Comparison of ENCODE assay signal across 29 mouse cellular contexts in the genomic region with DNA sequence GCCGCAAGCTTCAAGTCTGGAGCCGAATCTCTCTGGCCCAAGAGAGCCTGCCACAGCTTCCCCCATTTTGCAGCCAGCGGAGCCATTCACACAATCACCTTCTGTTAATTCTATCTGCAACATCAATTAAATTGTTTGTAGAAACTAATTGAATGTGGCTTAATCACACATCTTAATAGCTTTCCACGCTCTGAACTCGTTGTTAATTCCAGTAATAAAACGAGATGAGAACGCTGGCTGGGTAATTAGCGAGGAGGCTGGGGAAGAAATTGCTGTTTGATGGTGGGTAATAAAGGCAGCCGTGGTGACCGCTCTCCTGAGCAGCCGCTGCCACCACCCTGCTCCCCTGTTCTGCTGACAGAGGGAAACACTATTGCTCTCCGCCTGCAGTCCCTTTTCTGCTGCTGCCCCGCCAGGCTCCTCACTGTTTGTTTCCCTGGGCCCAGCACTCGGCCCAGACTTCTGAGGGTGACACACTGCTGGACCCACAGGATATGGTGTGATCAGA. TPM values are rescaled to one million over a fixed set of nuclear protein-coding genes. Genes with fewer than 3 reads are reported as not detected.
DNase-seq lines count a peak whose midpoint lies in the region; ATAC-seq lines count a peak whose summit lies in the region.
"Had no signal": no experiment of that assay in that cellular context is flagged by ENCODE, and none has a peak within 500 bp of the region (broad histone marks: within the 10 kb centered on the region; RNA-seq: fewer than 3 reads in every experiment).

No protein-coding gene starts in this region.

- WGBS in hindbrain, embryonic 12.5 days: 67% methylated on average over 14 of the region's 14 CpGs
- WGBS in hindbrain, embryonic 10.5 days: 90% methylated on average over 14 of the region's 14 CpGs
- 24% methylated on average over 14 of the region's 14 CpGs for WGBS in neural tube, embryonic 12.5 days
- WGBS in limb, embryonic 12.5 days: 25% methylated on average over 14 of the region's 14 CpGs

- no peak overlapping the region for H3K4me2 ChIP-seq in hindbrain, embryonic 12.5 days (replicated peaks)
- H3K4me2 ChIP-seq in neural tube, embryonic 12.5 days (replicated peaks): no peak overlapping the region
- no peak overlapping the region for H3K4me2 ChIP-seq in limb, embryonic 12.5 days
- H3K4me2 ChIP-seq: embryonic facial prominence, embryonic 12.5 days; forebrain, embryonic 15.5 days; heart, embryonic 13.5 days; limb, embryonic 13.5 days; liver, embryonic 13.5 days; lung, embryonic 14.5 days had no signal

- no peak overlapping the region for H3K9ac ChIP-seq in hindbrain, embryonic 12.5 days
- no peak overlapping the region for H3K9ac ChIP-seq in neural tube, embryonic 12.5 days
- no peak overlapping the region for H3K9ac ChIP-seq in limb, embryonic 12.5 days (replicated peaks)
- H3K9ac ChIP-seq: embryonic facial prominence, embryonic 12.5 days; forebrain, embryonic 15.5 days; heart, embryonic 13.5 days; limb, embryonic 13.5 days; liver, embryonic 13.5 days; lung, embryonic 14.5 days had no signal

- no peak for ATAC-seq in hindbrain, embryonic 12.5 days (ENCODE audit: low FRiP score)
- ATAC-seq in neural tube, embryonic 12.5 days (ENCODE audit: low FRiP score, low read depth): no peak
- ATAC-seq in limb, embryonic 12.5 days (ENCODE audit: insufficient number of reproducible peaks, insufficient read depth, low FRiP score, low TSS enrichment, low read depth): no peak
- ATAC-seq: forebrain, embryonic 15.5 days; inflammation-experienced regulatory T-cells, adult 6 months; midbrain, embryonic 16.5 days had no signal

- DNase-seq in hindbrain, embryonic 10.5 days (ENCODE audit: low spot score): no peak
- DNase-seq in neural tube, embryonic 10.5 days (ENCODE audit: extremely low spot score, low spot score): no peak
- no peak for DNase-seq in frontal cortex, postnatal 10 days (ENCODE audit: low spot score in 2 of 2)
- no peak for DNase-seq in cerebellum, adult 9-10 months
- DNase-seq: adrenal gland, postnatal 36 days; cerebellum, adult 11 months; cerebellum, postnatal 25 days; gastrocnemius, postnatal 36 days; heart, adult 2 months; heart, postnatal 14 days; kidney, adult 8-10 months; kidney, postnatal 10 days; liver, embryonic 13.5 days; lung, embryonic 14.5 days; lung, postnatal 36 days; retina, postnatal 1 day; right cerebral cortex, postnatal 25 days; spleen, adult 18-20 months had no signal

- H3K4me3 ChIP-seq in hindbrain, embryonic 12.5 days: no peak overlapping the region
- no peak overlapping the region for H3K4me3 ChIP-seq in hindbrain, embryonic 10.5 days
- H3K4me3 ChIP-seq in neural tube, embryonic 12.5 days: no peak overlapping the region
- H3K4me3 ChIP-seq in limb, embryonic 12.5 days (replicated peaks): no peak overlapping the region
- H3K4me3 ChIP-seq: embryonic facial prominence, embryonic 12.5 days; forebrain, embryonic 15.5 days; heart, adult 2 months; heart, embryonic 13.5 days; limb, embryonic 13.5 days; liver, embryonic 13.5 days; megakaryocyte, embryonic 14.5 days had no signal

- peaks cover 29% of the 10 kb centered on the region for H3K4me1 ChIP-seq in hindbrain, embryonic 12.5 days
- peaks cover 23% of the 10 kb centered on the region for H3K4me1 ChIP-seq in hindbrain, embryonic 10.5 days (replicated peaks)
- H3K4me1 ChIP-seq in neural tube, embryonic 12.5 days: peaks cover 33% of the 10 kb centered on the region
- H3K4me1 ChIP-seq in limb, embryonic 12.5 days (replicated peaks): peaks cover 32% of the 10 kb centered on the region
- H3K4me1 ChIP-seq: megakaryocyte, embryonic 14.5 days had no signal

- H3K27ac ChIP-seq in hindbrain, embryonic 12.5 days: peak overlapping the region; percentile 45; the same call in 1 of the 2 replicates
- H3K27ac ChIP-seq in hindbrain, embryonic 10.5 days: no peak overlapping the region
- H3K27ac ChIP-seq in neural tube, embryonic 12.5 days: peak overlapping the region; percentile 32; the same call in 1 of the 2 replicates
- peak overlapping the region; percentile 46; the same call in 1 of the 2 replicates for H3K27ac ChIP-seq in limb, embryonic 12.5 days
- H3K27ac ChIP-seq: embryonic facial prominence, embryonic 12.5 days; forebrain, embryonic 15.5 days; heart, adult 2 months; heart, embryonic 13.5 days; limb, embryonic 13.5 days; liver, embryonic 13.5 days had no signal

- peaks cover 76% of the 10 kb centered on the region for H3K36me3 ChIP-seq in hindbrain, embryonic 12.5 days
- peaks cover 97% of the 10 kb centered on the region for H3K36me3 ChIP-seq in hindbrain, embryonic 10.5 days
- peaks cover 76% of the 10 kb centered on the region for H3K36me3 ChIP-seq in neural tube, embryonic 12.5 days
- H3K36me3 ChIP-seq in limb, embryonic 12.5 days: peaks cover 92% of the 10 kb centered on the region

- no peaks in the 10 kb centered on the region for H3K27me3 ChIP-seq in hindbrain, embryonic 12.5 days
- H3K27me3 ChIP-seq in hindbrain, embryonic 10.5 days (ENCODE audit: insufficient read depth, poor library complexity, severe bottlenecking): peaks cover 3% of the 10 kb centered on the region
- H3K27me3 ChIP-seq in neural tube, embryonic 12.5 days (replicated peaks): no peaks in the 10 kb centered on the region
- H3K27me3 ChIP-seq in limb, embryonic 12.5 days: no peaks in the 10 kb centered on the region
- H3K27me3 ChIP-seq: embryonic facial prominence, embryonic 12.5 days; heart, embryonic 13.5 days; limb, embryonic 13.5 days; liver, embryonic 13.5 days had no signal

- H3K9me3 ChIP-seq in hindbrain, embryonic 12.5 days (replicated peaks): no peaks in the 10 kb centered on the region
- no peaks in the 10 kb centered on the region for H3K9me3 ChIP-seq in hindbrain, embryonic 10.5 days
- H3K9me3 ChIP-seq in neural tube, embryonic 12.5 days: no peaks in the 10 kb centered on the region
- H3K9me3 ChIP-seq in limb, embryonic 12.5 days: no peaks in the 10 kb centered on the region
- H3K9me3 ChIP-seq: embryonic facial prominence, embryonic 12.5 days; forebrain, embryonic 15.5 days; heart, embryonic 13.5 days; limb, embryonic 13.5 days; liver, embryonic 13.5 days; megakaryocyte, embryonic 14.5 days had no signal

RNA-seq across cellular contexts. Expression of gene Gbx1, which starts 36.5 kb away (rescaled TPM):
- 5.6 and 6.7 TPM in 2 replicates for polyA plus RNA-seq in hindbrain, embryonic 12.5 days (2016; fragmentation: Nextera tagmentation; extraction: Ambion mirVana)
- polyA plus RNA-seq in hindbrain, embryonic 10.5 days (2016; fragmentation: Nextera tagmentation; extraction: Ambion mirVana): 1.3 and 1.5 TPM in 2 replicates
- polyA plus RNA-seq in neural tube, embryonic 12.5 days (2016; fragmentation: Nextera tagmentation; extraction: Ambion mirVana): 11.0 and 12.0 TPM in 2 replicates
- 0.05 TPM in 1 of 2 replicates, not detected in the other for polyA plus RNA-seq in limb, embryonic 12.5 days (2016; fragmentation: Nextera tagmentation; extraction: Ambion mirVana)
- polyA plus RNA-seq: limb, embryonic 13.5 days; thymus, postnatal 0 days had no signal

RNA-seq across cellular contexts. Expression of gene Agap3, which starts 38.5 kb away (rescaled TPM):
- 83.7 and 86.2 TPM in 2 replicates for polyA plus RNA-seq in hindbrain, embryonic 12.5 days (2016; fragmentation: Nextera tagmentation; extraction: Ambion mirVana)
- polyA plus RNA-seq in hindbrain, embryonic 10.5 days (2016; fragmentation: Nextera tagmentation; extraction: Ambion mirVana): 31.9 and 36.5 TPM in 2 replicates
- 109 and 113 TPM in 2 replicates for polyA plus RNA-seq in neural tube, embryonic 12.5 days (2016; fragmentation: Nextera tagmentation; extraction: Ambion mirVana)
- polyA plus RNA-seq in limb, embryonic 12.5 days (2016; fragmentation: Nextera tagmentation; extraction: Ambion mirVana): 42.0 and 67.8 TPM in 2 replicates

RNA-seq across cellular contexts. Expression of gene Tmub1, which starts 42.8 kb away (rescaled TPM):
- polyA plus RNA-seq in hindbrain, embryonic 12.5 days (2016; fragmentation: Nextera tagmentation; extraction: Ambion mirVana): 32.6 and 36.7 TPM in 2 replicates
- 32.7 and 38.4 TPM in 2 replicates for polyA plus RNA-seq in hindbrain, embryonic 10.5 days (2016; fragmentation: Nextera tagmentation; extraction: Ambion mirVana)
- polyA plus RNA-seq in neural tube, embryonic 12.5 days (2016; fragmentation: Nextera tagmentation; extraction: Ambion mirVana): 35.3 and 40.0 TPM in 2 replicates
- polyA plus RNA-seq in limb, embryonic 12.5 days (2016; fragmentation: Nextera tagmentation; extraction: Ambion mirVana): 21.0 and 21.8 TPM in 2 replicates

RNA-seq across cellular contexts. Expression of gene Fastk, which starts 45.4 kb away (rescaled TPM):
- 109 and 113 TPM in 2 replicates for polyA plus RNA-seq in hindbrain, embryonic 12.5 days (2016; fragmentation: Nextera tagmentation; extraction: Ambion mirVana)
- 114 and 127 TPM in 2 replicates for polyA plus RNA-seq in hindbrain, embryonic 10.5 days (2016; fragmentation: Nextera tagmentation; extraction: Ambion mirVana)
- 114 TPM in 2 replicates for polyA plus RNA-seq in neural tube, embryonic 12.5 days (2016; fragmentation: Nextera tagmentation; extraction: Ambion mirVana)
- polyA plus RNA-seq in limb, embryonic 12.5 days (2016; fragmentation: Nextera tagmentation; extraction: Ambion mirVana): 105 TPM in 2 replicates

RNA-seq across cellular contexts. Expression of gene Asb10, which starts 50.3 kb away (rescaled TPM):
- 0.32 and 0.42 TPM in 2 replicates for polyA plus RNA-seq in hindbrain, embryonic 12.5 days (2016; fragmentation: Nextera tagmentation; extraction: Ambion mirVana)
- polyA plus RNA-seq in hindbrain, embryonic 10.5 days (2016; fragmentation: Nextera tagmentation; extraction: Ambion mirVana): 0.17 TPM in 1 of 2 replicates, not detected in the other
- 0.37 and 0.82 TPM in 2 replicates for polyA plus RNA-seq in neural tube, embryonic 12.5 days (2016; fragmentation: Nextera tagmentation; extraction: Ambion mirVana)
- 0.72 and 1.1 TPM in 2 replicates for polyA plus RNA-seq in limb, embryonic 12.5 days (2016; fragmentation: Nextera tagmentation; extraction: Ambion mirVana)
- polyA plus RNA-seq: inflammation-experienced regulatory T-cells, adult 6 months; midbrain, embryonic 16.5 days had no signal
